Mouse (Mus musculus) heart, embryonic 14.5 days (tissue): ENCODE measurements around the gene Prkca. TPM values are rescaled to one million over a fixed set of nuclear protein-coding genes. Genes with fewer than 3 reads are reported as not detected.

ENCODE experiments used
- ATAC-seq: fragments of 200-750 bp; cut with Nextera tagmentation; 2 replicates; pipeline ENCODE4 v1.8.0; 2017; ENCODE audit warnings: low read depth, moderate TSS enrichment; ENCODE audit not compliant: insufficient number of reproducible peaks, insufficient read depth, low FRiP score
- H3K27ac ChIP-seq, 2 experiments: fragments of 200-500 bp in 1 of 2; fragments of 300-500 bp in 1 of 2; sonication (generic) in 1 of 2; replicated peaks in 1 of 2; 2 replicates each; pipeline ENCODE4 v1.5.1; 2012 to 2014; ENCODE audit warnings: low read depth in 2 of 2, low read length in 2 of 2, control low read depth in 1 of 2, mild to moderate bottlenecking in 1 of 2, mixed read lengths in 1 of 2; ENCODE audit not compliant: control insufficient read depth in 1 of 2, insufficient read depth in 1 of 2
- H3K27me3 ChIP-seq: fragments of 300-500 bp; sonication (generic); 2 replicates; pipeline ENCODE4 v1.6.1; 2014; ENCODE audit warnings: mild to moderate bottlenecking, low read length, control low read depth; ENCODE audit not compliant: control insufficient read depth, insufficient read depth
- H3K36me3 ChIP-seq: fragments of 300-500 bp; sonication (generic); 2 replicates; pipeline ENCODE4 v1.6.1; 2014; ENCODE audit warnings: mild to moderate bottlenecking, control low read depth, low read length, mixed read lengths; ENCODE audit not compliant: control insufficient read depth, insufficient read depth
- H3K4me1 ChIP-seq, 2 experiments: fragments of 200-500 bp in 1 of 2; fragments of 300-500 bp in 1 of 2; sonication (generic) in 1 of 2; 2 replicates each; pipeline ENCODE4 v1.6.1; 2012 to 2014; ENCODE audit warnings: low read length in 2 of 2, control low read depth in 1 of 2, mixed read lengths in 1 of 2; ENCODE audit not compliant: control insufficient read depth in 2 of 2, insufficient read depth in 2 of 2
- H3K4me2 ChIP-seq: fragments of 300-500 bp; sonication (generic); 2 replicates; pipeline ENCODE4 v1.6.1; 2014; ENCODE audit warnings: mild to moderate bottlenecking, low read length
- H3K4me3 ChIP-seq, 2 experiments: fragments of 200-500 bp in 1 of 2; fragments of 300-500 bp in 1 of 2; sonication (generic) in 1 of 2; 2 replicates each; pipeline ENCODE4 v1.5.1; 2012 to 2014; ENCODE audit warnings: low read length in 2 of 2, mild to moderate bottlenecking in 2 of 2, control low read depth in 1 of 2, low read depth in 1 of 2, moderate library complexity in 1 of 2; ENCODE audit not compliant: control insufficient read depth in 1 of 2, insufficient read depth in 1 of 2
- H3K9ac ChIP-seq: fragments of 300-500 bp; sonication (generic); 2 replicates; pipeline ENCODE4 v1.6.1; 2014; ENCODE audit warnings: mild to moderate bottlenecking, low read length
- H3K9me3 ChIP-seq: fragments of 300-500 bp; sonication (generic); 2 replicates; pipeline ENCODE4 v1.6.1; 2016; ENCODE audit warnings: low read length, control low read depth; ENCODE audit not compliant: control insufficient read depth
- WGBS: fragments of 180-500 bp; shearing (Covaris S2); extraction: QIAGEN DNeasy Blood & Tissue Kit; methylation state at CpG from one replicate; pipeline ENCODE4 v1.1.7; 2014; 5-methylcytosine and 5-hydroxymethylcytosine counted together
- polyA plus RNA-seq: library from polyadenylated mRNA; unstranded; fragments of >200 nt; fragmentation: Nextera tagmentation; extraction: Ambion mirVana; gene quantifications from 2 replicates; pipeline ENCODE4 v1.2.1, GENCODE M21; 2014

The Prkca gene
- polyA plus RNA-seq, 1 experiment from 2014 or later, result 21.4 TPM

DNA sequence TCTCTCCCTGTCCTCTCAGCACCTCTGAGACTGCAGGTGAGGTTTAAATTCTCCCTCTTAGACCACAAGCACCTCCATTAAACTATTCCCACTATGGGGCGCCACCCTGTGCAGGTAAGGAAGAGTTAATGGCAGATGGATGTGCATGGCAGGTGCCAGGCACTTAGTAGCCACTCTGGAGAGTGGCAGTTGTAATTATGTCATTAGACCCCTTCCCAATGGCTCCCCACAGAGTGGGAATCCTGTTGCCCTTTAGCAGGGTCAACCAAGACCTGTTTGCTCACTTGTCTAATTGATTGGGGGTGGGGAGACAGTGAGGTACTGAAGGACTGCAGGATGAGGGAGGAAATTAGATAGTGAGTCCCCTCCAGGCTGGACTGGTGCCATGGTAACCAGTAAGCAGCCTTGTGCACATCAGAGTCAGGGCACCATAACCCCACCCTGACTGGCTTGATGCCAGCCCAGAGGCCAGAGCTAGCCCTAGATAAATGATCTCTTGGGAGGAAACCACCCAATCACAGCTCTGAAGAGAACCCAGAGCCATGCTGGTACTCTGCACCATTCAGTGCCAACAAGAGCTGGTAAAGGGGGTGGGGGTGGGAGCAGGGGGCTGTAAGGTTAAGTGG, 63.9 kb downstream of the Prkca start:
- H3K9ac ChIP-seq, result no peak overlapping the region
- no peak overlapping the region for H3K4me2 ChIP-seq
- 87% methylated on average over 1 of the region's 1 CpGs for WGBS
- H3K4me1 ChIP-seq, result peaks cover 13 to 25% of the 10 kb centered on the region in 2 experiments
- no peaks in the 10 kb centered on the region for H3K36me3 ChIP-seq
- no peaks in the 10 kb centered on the region for H3K9me3 ChIP-seq
- H3K27ac ChIP-seq, result no peak overlapping the region
- no peak overlapping the region for H3K4me3 ChIP-seq
- no peaks in the 10 kb centered on the region for H3K27me3 ChIP-seq
- 0 out of 2 replicates have a peak, but pooled peaks have one; percentile 36 for ATAC-seq

DNA sequence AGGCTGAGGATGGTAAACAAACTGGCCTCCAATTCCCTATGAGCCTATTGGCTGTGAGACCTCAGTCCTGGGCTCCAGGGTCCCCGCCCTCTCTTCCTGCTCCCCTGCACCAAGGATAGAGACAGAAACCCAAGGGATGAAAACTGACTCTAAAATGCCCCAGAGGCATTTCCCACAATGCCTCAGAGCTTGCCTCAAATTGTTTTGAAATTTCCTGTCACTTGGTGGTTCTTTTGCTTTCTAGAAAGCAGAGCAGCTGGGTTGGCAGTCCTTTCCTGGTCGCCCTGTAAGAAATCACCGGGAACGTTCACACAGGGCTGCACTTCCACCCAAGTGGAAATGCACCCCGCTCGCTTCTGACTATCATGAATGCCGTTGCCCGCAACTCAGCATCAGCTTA, 66.6 kb downstream of the Prkca start:
- H3K27me3 ChIP-seq, result no peaks in the 10 kb centered on the region
- peaks cover 6 to 32% of the 10 kb centered on the region in 2 experiments for H3K4me1 ChIP-seq
- H3K4me3 ChIP-seq, result no peak overlapping the region
- H3K9me3 ChIP-seq, result no peaks in the 10 kb centered on the region
- no peaks in the 10 kb centered on the region for H3K36me3 ChIP-seq
- 88% methylated on average over 8 of the region's 8 CpGs for WGBS
- H3K27ac ChIP-seq, result no peak overlapping the region
- H3K4me2 ChIP-seq, result no peak overlapping the region
- no peak overlapping the region for H3K9ac ChIP-seq
- no peak for ATAC-seq

DNA sequence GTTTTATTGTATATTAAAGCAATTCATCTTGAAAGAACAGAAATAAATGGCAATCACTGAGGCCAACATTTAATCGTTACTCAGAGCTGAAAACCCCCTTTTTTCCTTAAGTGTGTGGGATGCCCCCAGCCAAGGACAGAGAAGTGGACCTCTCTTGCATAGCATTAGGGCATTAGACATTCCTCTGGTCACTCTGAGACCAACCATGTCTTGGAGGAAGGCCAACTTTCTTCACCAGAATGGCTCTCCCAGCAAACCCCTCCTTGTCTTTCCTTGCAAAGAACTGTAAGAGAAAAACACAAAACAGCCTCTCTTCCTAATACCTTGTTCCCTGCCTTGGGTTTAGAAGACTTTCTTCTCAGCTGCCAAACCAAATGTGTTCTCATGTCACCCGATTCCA, 67.6 kb downstream of the Prkca start:
- H3K9ac ChIP-seq, result no peak overlapping the region
- no peaks in the 10 kb centered on the region for H3K27me3 ChIP-seq
- H3K36me3 ChIP-seq, result no peaks in the 10 kb centered on the region
- no peak overlapping the region for H3K27ac ChIP-seq
- ATAC-seq, result no peak
- H3K4me3 ChIP-seq, result no peak overlapping the region
- no peaks in the 10 kb centered on the region for H3K9me3 ChIP-seq
- WGBS, result 77% methylated on average over 2 of the region's 2 CpGs
- no peak overlapping the region for H3K4me2 ChIP-seq
- peaks cover 10 to 35% of the 10 kb centered on the region in 2 experiments for H3K4me1 ChIP-seq

DNA sequence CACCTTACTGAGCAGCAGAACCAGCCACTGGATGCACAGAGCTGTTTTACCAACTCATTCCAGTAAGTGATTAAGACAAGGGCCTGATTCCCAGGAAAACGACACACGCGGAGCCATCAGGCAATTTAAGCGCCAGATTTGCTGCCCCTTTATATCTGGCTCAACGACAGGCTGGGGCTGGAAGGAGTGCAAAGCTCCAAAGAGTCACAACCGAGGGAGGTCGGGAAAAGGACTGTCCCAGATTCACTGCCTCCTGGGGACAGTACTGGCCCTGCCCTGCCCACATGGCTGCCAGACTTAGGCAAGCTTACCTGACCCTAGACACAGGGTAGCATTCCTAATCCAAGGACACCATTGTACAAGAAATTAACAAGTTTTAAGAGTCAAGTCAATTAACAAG, 69.7 kb downstream of the Prkca start:
- no peak overlapping the region for H3K9ac ChIP-seq

DNA sequence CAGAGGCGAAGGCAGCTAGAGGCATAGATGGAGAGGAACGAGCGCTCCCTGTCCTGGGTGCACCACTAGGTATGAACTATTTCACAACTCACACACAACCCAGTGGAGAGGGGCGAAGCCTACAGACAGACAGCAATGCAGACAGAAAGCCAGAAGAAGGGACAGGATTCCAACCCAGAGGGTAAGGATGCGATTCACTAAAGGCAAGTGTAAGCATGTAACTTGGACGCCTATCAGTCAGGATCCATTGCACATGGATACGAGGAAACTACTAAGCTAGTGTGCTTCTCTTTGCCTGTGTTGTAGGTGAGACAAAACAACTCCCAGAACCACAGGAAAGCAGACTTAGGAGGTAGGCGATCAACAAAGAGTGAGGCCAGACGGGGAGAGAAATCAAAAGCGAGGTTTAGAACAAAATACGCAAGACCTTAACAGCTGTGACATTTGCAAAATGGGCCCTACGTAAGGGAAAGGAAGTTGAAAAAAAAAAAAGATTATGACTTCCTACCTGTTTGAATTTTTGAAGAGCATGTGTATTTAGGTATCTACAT, 70.2 kb downstream of the Prkca start:
- WGBS, result 88% methylated on average over 12 of the region's 12 CpGs
- Histone ChIP-seq H3K36me3 (no peaks in the 10 kb centered on the region), H3K4me1 (peaks cover 10 to 40% of the 10 kb centered on the region in 2 experiments), H3K27ac (no peak overlapping the region), H3K9me3 (no peaks in the 10 kb centered on the region), H3K4me3 (no peak overlapping the region), H3K9ac (no peak overlapping the region), H3K27me3 (no peaks in the 10 kb centered on the region), H3K4me2 (no peak overlapping the region)
- ATAC-seq, result no peak

More for the DNA sequence above, 69.7 kb downstream of the Prkca start:
- H3K4me2 ChIP-seq, result no peak overlapping the region
- peaks cover 6 to 39% of the 10 kb centered on the region in 2 experiments for H3K4me1 ChIP-seq
- 38% methylated on average over 7 of the region's 7 CpGs for WGBS
- no peak overlapping the region for H3K4me3 ChIP-seq
- no peaks in the 10 kb centered on the region for H3K27me3 ChIP-seq
- no peak for ATAC-seq
- H3K9me3 ChIP-seq, result no peaks in the 10 kb centered on the region
- H3K36me3 ChIP-seq, result no peaks in the 10 kb centered on the region
- H3K27ac ChIP-seq, result no peak overlapping the region

DNA sequence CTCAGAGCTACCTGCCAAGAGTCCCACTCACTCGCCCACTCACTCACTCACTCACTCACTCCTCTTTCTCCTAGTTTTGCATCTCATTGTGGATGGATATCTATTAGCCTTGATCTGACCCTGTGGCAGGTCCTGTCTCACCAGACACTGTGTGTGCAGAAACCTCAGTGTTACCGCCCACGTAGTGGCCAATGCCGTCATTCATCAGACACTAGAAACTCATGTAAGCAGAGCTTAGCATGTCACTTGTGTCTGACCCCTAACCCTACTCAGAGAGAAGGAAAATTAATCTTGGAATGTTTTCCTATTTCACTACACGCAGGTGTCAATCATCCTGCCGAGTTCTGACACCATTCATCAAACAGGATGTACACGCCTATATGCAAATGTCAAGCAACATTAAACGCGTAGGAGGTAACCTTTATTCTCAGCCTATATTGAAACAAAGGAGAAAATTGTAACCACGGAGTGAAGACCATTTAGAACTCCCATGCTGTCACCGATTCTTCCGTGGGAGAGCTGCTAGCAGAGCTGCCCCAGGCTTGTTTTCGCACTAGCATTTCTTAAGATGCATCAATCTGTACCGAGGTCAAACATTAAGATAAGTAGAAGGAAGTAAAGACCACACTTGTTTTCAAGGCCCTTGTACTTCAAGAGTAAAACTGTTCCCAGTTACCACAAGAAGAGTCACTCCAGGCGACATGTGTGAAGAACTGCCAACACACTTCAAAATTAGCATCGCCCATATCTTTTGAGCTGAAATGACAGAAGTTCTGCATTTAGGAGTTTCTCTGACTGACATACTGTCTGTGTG, 70.9 kb downstream of the Prkca start:
- no peak for ATAC-seq
- Histone ChIP-seq H3K4me1 (peaks cover 16 to 47% of the 10 kb centered on the region in 2 experiments), H3K4me3 (no peak overlapping the region), H3K4me2 (no peak overlapping the region), H3K36me3 (no peaks in the 10 kb centered on the region), H3K9ac (no peak overlapping the region), H3K27ac (no peak overlapping the region), H3K27me3 (no peaks in the 10 kb centered on the region), H3K9me3 (no peaks in the 10 kb centered on the region)
- WGBS, result 78% methylated on average over 16 of the region's 16 CpGs

DNA sequence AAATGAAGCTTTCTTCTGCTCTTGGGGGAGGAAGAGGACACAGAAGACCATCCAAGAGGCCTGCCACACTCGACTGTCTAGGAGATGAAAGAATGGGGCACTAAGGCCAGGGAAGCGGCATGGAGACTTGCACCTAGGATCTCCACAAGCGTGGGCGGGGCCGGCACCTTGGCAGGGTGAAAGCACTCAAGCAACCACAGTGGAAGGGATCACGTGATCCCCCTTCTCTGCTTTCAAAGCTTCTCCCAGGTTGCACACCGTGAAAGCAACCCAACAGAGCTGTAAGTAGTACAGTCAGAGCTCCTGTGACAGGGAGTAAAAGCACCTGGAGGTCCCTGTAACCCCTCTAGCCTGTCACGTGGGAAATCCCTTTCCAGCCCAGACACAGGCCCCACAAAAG, 72.4 kb downstream of the Prkca start:
- no peaks in the 10 kb centered on the region for H3K9me3 ChIP-seq
- ATAC-seq, result no peak
- no peak overlapping the region for H3K4me3 ChIP-seq
- H3K9ac ChIP-seq, result no peak overlapping the region
- H3K27ac ChIP-seq, result no peak overlapping the region
- no peaks in the 10 kb centered on the region for H3K27me3 ChIP-seq
- H3K4me1 ChIP-seq, result peaks cover 23 to 57% of the 10 kb centered on the region in 2 experiments
- WGBS, result 51% methylated on average over 8 of the region's 8 CpGs
- no peak overlapping the region for H3K4me2 ChIP-seq
- H3K36me3 ChIP-seq, result no peaks in the 10 kb centered on the region
